Mouse (Mus musculus) heart, embryonic 10.5 days (tissue): ENCODE results near the gene Snap91. TPM values are rescaled to one million over a fixed set of nuclear protein-coding genes. Genes with fewer than 3 reads are reported as not detected.

Experiments
- DNase-seq: peaks from one replicate; pipeline ENCODE4 v3.0.0-alpha.2; 2017; ENCODE audit warnings: low spot score
- H3K27ac ChIP-seq: fragments of 300-500 bp; sonication (generic); 2 replicates; pipeline ENCODE4 v1.5.1; 2016; ENCODE audit warnings: mild to moderate bottlenecking
- H3K27me3 ChIP-seq: fragments of 300-500 bp; sonication (generic); 2 replicates; pipeline ENCODE4 v1.6.1; 2016; ENCODE audit warnings: mild to moderate bottlenecking; ENCODE audit not compliant: poor library complexity, insufficient read depth, severe bottlenecking
- H3K36me3 ChIP-seq: fragments of 300-500 bp; sonication (generic); 2 replicates; pipeline ENCODE4 v1.6.1; 2016; ENCODE audit warnings: mild to moderate bottlenecking, moderate library complexity
- H3K4me1 ChIP-seq: fragments of 300-500 bp; sonication (generic); 2 replicates; pipeline ENCODE4 v1.6.1; 2016; ENCODE audit warnings: mild to moderate bottlenecking
- H3K4me3 ChIP-seq: fragments of 300-500 bp; sonication (generic); 2 replicates; pipeline ENCODE4 v1.5.1; 2016; ENCODE audit warnings: mild to moderate bottlenecking, moderate library complexity
- H3K9me3 ChIP-seq: fragments of 300-500 bp; sonication (generic); 2 replicates; pipeline ENCODE4 v1.6.1; 2016; ENCODE audit warnings: mild to moderate bottlenecking, moderate library complexity
- WGBS: fragments of 180-500 bp; shearing (Covaris S2); methylation state at CpG from one replicate; pipeline ENCODE4 v1.1.7; 2016; 5-methylcytosine and 5-hydroxymethylcytosine counted together
- polyA plus RNA-seq: library from polyadenylated mRNA; unstranded; fragments of >200 nt; fragmentation: Nextera tagmentation; extraction: Ambion mirVana; gene quantifications from 2 replicates; pipeline ENCODE4 v1.2.1, GENCODE M21; 2016

Gene Snap91
- 8.7 and 27.6 TPM in 2 replicates for polyA plus RNA-seq

- H3K4me1 ChIP-seq = peaks cover 19% of the 10 kb centered on the region
- DNase-seq = peak; percentile 79
- WGBS = under 1% methylated on average over 96 of the region's 104 CpGs
- H3K27ac ChIP-seq = peak within 1 kb of the TSS; percentile 83
- peak within 1 kb of the TSS; percentile 85 for H3K4me3 ChIP-seq
- peaks cover 51% of the 10 kb centered on the region for H3K27me3 ChIP-seq
- no peaks in the 10 kb centered on the region for H3K36me3 ChIP-seq
- H3K9me3 ChIP-seq = no peaks in the 10 kb centered on the region
Observed at GRCm38 (mm10) chr9:86880113-86880972, at the start of gene Snap91. Snap91 (minus strand) TSS chr9:86880654.

- DNase-seq = no peak
- H3K27me3 ChIP-seq = no peaks in the 10 kb centered on the region
- H3K4me3 ChIP-seq = no peak overlapping the region
- H3K36me3 ChIP-seq = no peaks in the 10 kb centered on the region
- WGBS = 79% methylated on average over 5 of the region's 5 CpGs
- H3K27ac ChIP-seq = no peak overlapping the region
- H3K9me3 ChIP-seq = no peaks in the 10 kb centered on the region
- 0 out of 2 replicates have a peak, but pooled peaks cover 5% of the 10 kb centered on the region for H3K4me1 ChIP-seq
Observed at GRCm38 (mm10) chr9:86926519-86926918, 46.1 kb upstream of the Snap91 start.

- H3K36me3 ChIP-seq = no peaks in the 10 kb centered on the region
- no peak overlapping the region for H3K4me3 ChIP-seq
- 60% methylated on average over 6 of the region's 6 CpGs for WGBS
- no peaks in the 10 kb centered on the region for H3K27me3 ChIP-seq
- no peaks in the 10 kb centered on the region for H3K9me3 ChIP-seq
- DNase-seq = no peak
- no peak overlapping the region for H3K27ac ChIP-seq
- 0 out of 2 replicates have a peak, but pooled peaks cover 5% of the 10 kb centered on the region for H3K4me1 ChIP-seq
Observed at GRCm38 (mm10) chr9:86925688-86926087, 45.2 kb upstream of the Snap91 start.

GRCm38 (mm10) chr9:86922430-86922829 is 42.0 kb upstream of the Snap91 start:
- H3K9me3 ChIP-seq = no peaks in the 10 kb centered on the region
- no peaks in the 10 kb centered on the region for H3K27me3 ChIP-seq
- no peak overlapping the region for H3K4me3 ChIP-seq
- H3K27ac ChIP-seq = no peak overlapping the region
- H3K4me1 ChIP-seq = 0 out of 2 replicates have a peak, but pooled peaks cover 5% of the 10 kb centered on the region
- no peak for DNase-seq
- 82% methylated on average over 3 of the region's 3 CpGs for WGBS
- H3K36me3 ChIP-seq = no peaks in the 10 kb centered on the region

GRCm38 (mm10) chr9:86916543-86916942 is 36.1 kb upstream of the Snap91 start:
- Histone ChIP-seq H3K4me3 (no peak overlapping the region), H3K4me1 (no peaks in the 10 kb centered on the region), H3K27me3 (no peaks in the 10 kb centered on the region), H3K9me3 (no peaks in the 10 kb centered on the region), H3K27ac (no peak overlapping the region), H3K36me3 (no peaks in the 10 kb centered on the region)
- 63% methylated on average over 3 of the region's 3 CpGs for WGBS
- no peak for DNase-seq

- WGBS = 63% methylated on average over 4 of the region's 4 CpGs
- DNase-seq = no peak
- no peaks in the 10 kb centered on the region for H3K27me3 ChIP-seq
- no peaks in the 10 kb centered on the region for H3K9me3 ChIP-seq
- H3K4me3 ChIP-seq = no peak overlapping the region
- peaks cover 7% of the 10 kb centered on the region; the same call in 1 of the 2 replicates for H3K4me1 ChIP-seq
- no peaks in the 10 kb centered on the region for H3K36me3 ChIP-seq
- 0 out of 2 replicates have a peak overlapping the region, but pooled peaks have one; percentile 49 for H3K27ac ChIP-seq
Observed at GRCm38 (mm10) chr9:86899502-86900199, 19.2 kb upstream of the Snap91 start.

GRCm38 (mm10) chr9:86879216-86880112 is 990 bp downstream of the Snap91 start:
- Histone ChIP-seq H3K4me3 (peak overlapping the region; percentile 85), H3K27me3 (peaks cover 51% of the 10 kb centered on the region), H3K4me1 (peaks cover 19% of the 10 kb centered on the region), H3K36me3 (no peaks in the 10 kb centered on the region), H3K9me3 (no peaks in the 10 kb centered on the region), H3K27ac (peak overlapping the region; percentile 83)
- peak; percentile 79 for DNase-seq
- under 1% methylated on average over 75 of the region's 75 CpGs for WGBS

- DNase-seq = no peak
- Histone ChIP-seq H3K4me3 (peak overlapping the region; percentile 85), H3K36me3 (no peaks in the 10 kb centered on the region), H3K27ac (no peak overlapping the region), H3K9me3 (no peaks in the 10 kb centered on the region), H3K4me1 (peaks cover 19% of the 10 kb centered on the region), H3K27me3 (peaks cover 51% of the 10 kb centered on the region)
- WGBS = 70% methylated on average over 6 of the region's 6 CpGs
Observed at GRCm38 (mm10) chr9:86878716-86879115, 1.7 kb downstream of the Snap91 start.

GRCm38 (mm10) chr9:86873681-86874080 is 6.8 kb downstream of the Snap91 start:
- H3K4me3 ChIP-seq = no peak overlapping the region
- no peak overlapping the region for H3K27ac ChIP-seq
- no peaks in the 10 kb centered on the region for H3K9me3 ChIP-seq
- no peaks in the 10 kb centered on the region for H3K36me3 ChIP-seq
- no peaks in the 10 kb centered on the region for H3K4me1 ChIP-seq
- peaks cover 20% of the 10 kb centered on the region for H3K27me3 ChIP-seq
- WGBS = 78% methylated on average over 4 of the region's 4 CpGs
- no peak for DNase-seq

- no peak overlapping the region for H3K4me3 ChIP-seq
- WGBS = 64% methylated on average over 11 of the region's 11 CpGs
- H3K9me3 ChIP-seq = no peaks in the 10 kb centered on the region
- H3K27ac ChIP-seq = no peak overlapping the region
- H3K27me3 ChIP-seq = no peaks in the 10 kb centered on the region
- H3K36me3 ChIP-seq = no peaks in the 10 kb centered on the region
- DNase-seq = no peak
- no peaks in the 10 kb centered on the region for H3K4me1 ChIP-seq
Observed at GRCm38 (mm10) chr9:86869586-86870338, 10.7 kb downstream of the Snap91 start.

GRCm38 (mm10) chr9:86858101-86858500 is 22.4 kb downstream of the Snap91 start:
- Histone ChIP-seq H3K27ac (no peak overlapping the region), H3K27me3 (no peaks in the 10 kb centered on the region), H3K9me3 (no peaks in the 10 kb centered on the region), H3K4me3 (no peak overlapping the region), H3K4me1 (no peaks in the 10 kb centered on the region), H3K36me3 (no peaks in the 10 kb centered on the region)
- no peak for DNase-seq
- 82% methylated on average over 4 of the region's 4 CpGs for WGBS

- no peak for DNase-seq
- Histone ChIP-seq H3K4me3 (no peak overlapping the region), H3K4me1 (no peaks in the 10 kb centered on the region), H3K27ac (no peak overlapping the region), H3K36me3 (no peaks in the 10 kb centered on the region), H3K9me3 (no peaks in the 10 kb centered on the region), H3K27me3 (no peaks in the 10 kb centered on the region)
- 91% methylated on average over 2 of the region's 2 CpGs for WGBS
Observed at GRCm38 (mm10) chr9:86857626-86858025, 22.8 kb downstream of the Snap91 start.
